Mouse (Mus musculus): Measurements from ENCODE around the gene Rtkn. TPM values are rescaled to one million over a fixed set of nuclear protein-coding genes. Genes with fewer than 3 reads are reported as not detected.
A peak's percentile ranks its signal among the peaks of the same experiment; 100 is the strongest.

Gene Rtkn
- polyA plus RNA-seq, 1 experiment: 30.2 TPM

DNA sequence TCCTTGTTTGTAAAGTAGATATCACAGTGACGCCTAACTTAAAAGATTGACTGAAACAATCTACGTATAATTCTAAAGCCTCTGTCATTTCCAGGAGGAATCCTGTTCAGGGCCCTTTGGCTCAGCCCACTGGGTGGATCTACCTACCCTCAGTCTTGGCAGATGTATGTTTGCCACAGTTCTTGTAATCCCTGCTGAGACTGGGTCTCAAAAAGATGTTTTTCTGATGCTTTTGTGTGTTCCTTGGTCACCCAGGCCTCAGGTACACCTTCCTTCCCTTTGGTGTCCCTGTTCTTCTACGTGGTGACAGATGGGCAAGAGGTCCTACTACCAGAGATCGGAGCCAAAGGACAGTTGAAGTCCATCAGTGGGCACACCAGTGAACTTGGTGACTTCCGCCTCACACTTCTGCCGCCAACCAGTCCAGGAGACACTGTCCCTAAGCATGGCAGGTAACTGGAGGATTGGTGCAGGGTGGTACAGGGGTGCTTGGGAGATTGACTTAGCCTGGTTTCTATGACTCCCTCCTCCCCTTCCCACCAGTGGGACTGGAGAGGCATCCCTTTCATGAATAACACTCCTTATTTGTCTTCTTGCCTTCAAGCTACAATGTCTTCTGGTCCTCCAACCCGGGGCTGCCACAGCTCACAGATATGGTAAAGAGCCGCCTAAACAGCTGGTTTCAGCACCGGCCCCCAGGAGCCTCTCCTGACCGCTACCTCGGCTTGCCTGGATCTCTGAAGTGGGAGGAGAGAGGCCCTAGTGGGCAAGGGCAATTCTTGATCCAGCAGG, 18.7 kb upstream of the Rtkn start:
- DNase-seq (ENCODE audit: low read depth): no peak

DNA sequence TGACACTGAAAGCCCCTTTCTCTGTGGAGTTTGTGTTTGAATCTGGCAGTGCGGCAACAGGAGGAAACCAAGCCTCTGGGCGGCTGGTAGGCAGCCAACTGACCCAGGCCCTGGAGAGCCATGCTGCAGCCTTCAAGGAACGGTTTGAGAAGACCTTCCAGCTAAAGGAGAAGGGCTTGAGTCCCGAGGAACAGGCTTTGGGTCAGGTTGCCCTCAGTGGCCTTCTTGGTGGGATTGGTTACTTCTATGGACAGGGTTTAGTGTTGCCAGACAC, 18.2 kb upstream of the Rtkn start:
- DNase-seq (ENCODE audit: low read depth): no peak

DNA sequence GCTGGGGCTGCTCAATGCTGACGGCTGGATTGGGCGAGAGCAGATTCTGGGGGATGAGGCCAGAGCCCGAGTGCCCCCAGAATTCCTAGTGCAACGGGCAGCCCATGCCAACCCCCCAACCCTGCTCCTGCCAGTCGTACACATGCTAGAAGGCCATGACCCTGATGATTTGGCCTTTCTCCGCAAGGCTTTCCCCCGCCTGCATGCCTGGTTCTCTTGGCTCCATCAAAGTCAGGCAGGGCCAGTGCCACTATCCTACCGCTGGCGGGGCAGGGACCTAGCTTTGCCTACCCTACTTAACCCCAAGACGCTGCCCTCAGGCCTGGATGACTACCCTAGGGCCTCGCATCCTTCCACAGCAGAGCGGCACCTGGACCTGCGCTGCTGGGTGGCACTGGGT, 17.6 kb upstream of the Rtkn start:
- no peak for DNase-seq (ENCODE audit: low read depth)

DNA sequence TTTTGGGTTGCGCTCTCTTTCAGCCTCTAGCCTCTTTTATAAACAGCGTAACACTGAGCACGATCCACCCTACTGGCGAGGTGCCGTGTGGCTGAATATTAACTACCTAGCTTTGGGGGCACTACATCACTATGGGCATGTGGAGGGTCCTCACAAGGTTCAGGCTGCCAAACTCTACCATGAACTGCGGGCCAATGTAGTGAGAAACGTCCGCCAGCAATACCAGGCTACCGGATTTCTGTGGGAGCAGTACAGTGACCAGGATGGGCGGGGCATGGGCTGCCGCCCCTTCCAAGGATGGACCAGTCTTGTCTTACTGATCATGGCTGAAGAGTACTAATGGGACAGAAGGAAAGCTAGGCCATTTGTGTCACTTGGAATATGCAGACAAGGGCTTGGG, 16.9 kb upstream of the Rtkn start:
- no peak for DNase-seq (ENCODE audit: low read depth)

DNA sequence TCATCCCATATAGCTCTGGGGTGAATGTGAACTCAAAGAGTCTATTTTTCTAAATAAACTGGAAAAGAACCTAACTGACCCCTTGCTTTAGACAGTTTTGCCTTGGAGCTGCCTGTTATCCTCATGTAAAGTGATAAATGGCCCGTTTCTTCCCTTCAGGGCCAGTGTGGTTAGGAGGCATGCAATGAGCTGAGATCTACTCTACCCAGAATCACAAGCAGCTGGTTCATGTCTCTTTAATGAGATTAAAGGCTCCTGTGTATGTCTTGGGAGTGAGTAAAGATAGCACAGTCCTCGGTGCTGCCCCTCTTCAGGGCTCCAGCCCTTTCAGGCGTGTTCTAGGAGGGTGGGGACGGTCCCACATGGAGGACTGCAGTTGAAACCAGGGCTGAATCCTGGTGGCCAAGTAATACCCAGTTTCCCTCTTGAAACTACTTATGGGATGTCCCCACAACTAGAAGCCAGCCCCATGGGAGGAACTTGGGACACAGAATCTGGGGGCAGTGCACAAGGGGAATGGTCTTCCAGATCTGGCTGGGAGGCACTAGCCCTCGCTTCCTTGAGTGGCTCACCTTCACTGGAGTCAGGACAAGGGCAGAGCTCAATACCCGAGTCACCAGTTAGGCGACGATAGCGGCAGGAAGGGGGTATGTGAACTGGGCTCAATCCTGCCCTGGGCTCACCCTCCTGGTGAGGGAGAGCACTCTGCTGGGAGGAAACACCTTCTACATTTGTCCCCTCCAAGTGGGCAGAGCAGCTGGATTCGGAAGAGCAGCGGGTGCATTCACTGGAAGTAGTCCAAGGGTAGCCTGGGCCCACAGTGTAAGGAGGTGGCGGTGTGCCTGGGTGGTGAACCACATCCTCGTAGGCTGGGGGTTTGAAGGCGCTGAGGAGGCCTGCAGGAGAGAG, 16.2 kb upstream of the Rtkn start:
- DNase-seq (ENCODE audit: low read depth): no peak

DNA sequence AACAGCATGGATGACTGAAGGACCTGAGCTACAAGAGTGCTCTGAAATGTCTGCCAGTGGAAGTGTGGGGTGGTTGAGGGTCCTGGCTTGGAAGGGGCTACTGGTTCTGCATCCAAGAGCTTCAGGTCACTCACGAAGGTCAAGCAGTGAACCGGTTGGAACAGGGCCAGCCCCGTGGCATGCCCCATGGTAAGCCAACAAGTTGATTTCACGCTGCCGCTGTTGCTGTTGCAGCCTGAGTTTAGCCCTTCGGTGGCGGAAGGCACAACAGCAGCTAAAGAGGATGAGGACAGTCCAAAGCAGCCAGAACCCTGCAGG, 15.6 kb upstream of the Rtkn start:
- no peak for DNase-seq (ENCODE audit: low read depth)

DNA sequence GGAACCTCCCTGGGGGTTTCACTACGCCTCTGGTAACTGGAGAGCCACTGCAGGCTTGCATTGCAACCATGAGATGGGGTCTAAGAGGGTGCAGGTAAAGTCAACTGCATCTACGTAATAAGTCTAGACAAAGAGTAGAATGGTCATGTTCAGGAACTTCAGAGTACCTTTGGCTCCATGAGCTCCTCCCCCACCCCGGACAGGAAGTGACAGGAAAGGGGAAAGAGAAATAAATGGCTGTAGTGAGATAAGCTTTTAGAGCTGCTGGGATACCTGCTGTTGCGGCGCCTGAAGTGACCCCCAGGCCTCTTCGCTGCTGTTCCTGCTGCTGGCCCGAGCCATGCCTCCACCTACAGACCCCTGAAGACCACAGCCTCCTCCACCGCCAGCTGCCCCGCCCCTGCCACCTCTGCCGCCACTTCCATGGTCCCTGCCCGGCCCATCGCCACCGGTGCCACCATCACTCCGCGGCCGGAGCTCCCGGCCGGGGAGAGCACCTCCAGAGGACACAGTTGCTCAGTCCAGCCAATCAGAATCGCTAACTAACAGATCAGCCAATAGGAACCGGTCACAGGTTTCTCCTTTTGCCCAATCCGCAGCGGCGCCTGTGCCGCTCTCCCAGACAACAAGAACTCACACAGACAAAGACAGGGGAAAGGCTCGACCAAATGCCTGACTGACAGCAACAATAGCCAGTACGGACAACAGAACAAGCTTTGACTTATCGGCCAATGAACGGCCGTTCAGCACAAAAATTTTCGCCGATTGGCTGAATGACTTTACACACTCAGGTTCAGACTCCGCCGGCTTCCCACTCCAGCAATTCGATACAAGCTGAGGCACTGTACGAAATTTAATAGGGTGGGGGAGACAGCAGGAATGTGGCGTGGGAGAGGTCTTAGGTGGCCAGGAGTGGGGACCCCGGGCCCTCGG, 14.1 kb upstream of the Rtkn start, which contains the start of gene Wbp1:
Wbp1 (minus strand) TSS at position 630 of the 933 bp plus-strand sequence.
- DNase-seq (ENCODE audit: low read depth): peak; percentile 93

DNA sequence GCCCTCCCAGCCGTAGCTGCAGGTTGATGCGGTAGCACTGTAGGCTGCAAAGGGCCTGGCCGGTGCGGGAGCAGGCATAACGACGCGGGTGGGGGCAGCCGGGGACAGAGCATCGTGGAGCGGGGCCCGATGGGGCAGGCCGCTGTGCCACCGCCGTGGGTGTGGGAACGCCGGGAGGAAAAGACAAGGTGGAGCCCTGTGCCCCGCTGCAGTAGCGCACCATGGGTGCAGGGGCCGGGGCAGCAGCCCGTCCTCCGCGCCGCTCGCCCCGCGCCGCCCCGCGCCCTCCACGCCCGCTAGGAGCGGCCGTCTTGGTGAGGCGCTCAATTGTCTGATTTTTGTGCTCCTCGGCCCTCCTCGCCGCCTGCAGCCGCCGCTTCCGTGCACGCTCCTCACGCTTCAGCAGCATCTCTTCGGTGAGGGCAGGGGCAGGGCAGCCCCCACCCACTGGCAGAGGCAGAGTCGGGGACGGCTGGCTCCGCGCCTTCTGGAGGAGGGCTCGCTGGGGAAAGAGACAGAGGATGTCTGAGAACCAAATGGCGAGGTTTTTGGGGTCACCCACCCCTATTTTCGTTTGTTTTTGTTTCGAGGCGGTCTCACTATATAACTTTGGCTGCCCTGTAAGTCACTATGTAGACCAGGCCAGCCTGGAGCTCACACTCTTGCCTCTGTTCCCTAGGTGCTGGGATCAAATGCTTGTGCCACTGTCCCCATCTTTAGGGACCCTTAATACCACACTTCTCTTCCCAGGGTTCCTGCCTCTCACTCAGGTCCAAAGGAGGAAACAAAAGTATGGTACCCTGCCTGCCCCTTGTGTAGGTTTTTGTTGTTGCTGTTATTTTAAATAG, 13.2 kb upstream of the Rtkn start:
- DNase-seq (ENCODE audit: low read depth): no peak

DNA sequence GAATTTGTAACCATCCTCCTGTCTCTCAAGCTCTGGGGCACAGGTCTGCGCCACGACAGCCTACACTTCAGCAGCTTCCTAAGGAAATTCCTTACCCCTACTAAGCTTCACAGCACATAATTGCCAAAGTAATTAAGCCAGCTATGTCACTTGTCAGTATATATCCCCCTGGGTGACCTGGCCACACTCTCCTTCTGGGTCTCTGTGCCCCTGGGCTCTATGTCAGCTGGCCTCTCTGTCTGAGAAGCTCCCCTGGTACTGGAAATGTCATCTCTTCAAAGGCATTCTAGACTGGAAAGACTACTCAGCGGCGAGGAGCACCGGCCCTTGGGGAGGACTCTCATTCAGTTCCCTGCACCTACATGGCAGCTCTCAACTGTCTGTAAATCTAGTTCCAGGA, 12.3 kb upstream of the Rtkn start:
- no peak for DNase-seq (ENCODE audit: low read depth)

DNA sequence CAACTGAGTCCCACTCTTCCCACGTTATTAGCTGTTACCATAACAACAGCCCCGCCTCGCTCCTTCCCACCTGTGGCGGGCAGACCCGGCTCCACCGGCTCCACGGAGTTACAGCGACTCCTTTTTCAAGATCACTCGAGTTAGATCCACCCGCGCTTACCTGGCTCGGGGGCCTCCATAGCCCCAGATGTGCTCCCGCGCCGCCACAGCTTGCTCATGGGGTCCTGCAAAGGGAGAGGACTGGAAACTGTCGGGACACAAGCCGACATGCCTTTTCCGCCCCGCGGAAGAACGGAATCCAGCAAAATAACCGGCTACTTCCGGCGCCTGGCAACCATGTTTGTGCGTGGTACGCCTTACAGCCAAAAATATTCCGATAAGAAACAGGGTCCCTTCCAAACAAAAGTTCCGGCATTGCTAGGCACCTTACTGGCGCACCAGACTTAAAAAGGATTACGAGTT, 10.4 kb upstream of the Rtkn start:
- DNase-seq (ENCODE audit: low read depth): no peak

DNA sequence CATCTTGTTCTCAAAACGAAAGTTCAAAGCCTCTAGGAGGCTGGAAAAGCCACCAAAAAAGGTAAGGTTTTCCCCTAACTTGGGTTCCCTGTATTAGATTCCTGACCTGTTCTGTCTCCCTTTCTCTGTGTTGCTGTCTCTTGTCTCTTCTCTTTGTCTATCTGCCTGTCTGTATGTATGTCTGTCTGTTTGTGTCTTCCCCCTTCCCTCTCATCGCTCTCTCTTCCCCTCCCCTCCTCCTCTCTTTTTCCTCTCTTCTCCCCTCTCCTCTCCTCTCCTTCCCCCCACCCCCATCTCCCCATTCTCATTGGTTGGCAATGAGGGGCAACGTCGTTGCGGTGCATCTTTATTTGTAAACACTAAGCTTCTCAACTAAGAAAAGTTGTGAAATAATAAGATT, 9.9 kb upstream of the Rtkn start, which contains the start of gene Ino80b:
Ino80b (minus strand) TSS at position 101 of the 400 bp plus-strand sequence.
- no peak for DNase-seq (ENCODE audit: low read depth)

DNA sequence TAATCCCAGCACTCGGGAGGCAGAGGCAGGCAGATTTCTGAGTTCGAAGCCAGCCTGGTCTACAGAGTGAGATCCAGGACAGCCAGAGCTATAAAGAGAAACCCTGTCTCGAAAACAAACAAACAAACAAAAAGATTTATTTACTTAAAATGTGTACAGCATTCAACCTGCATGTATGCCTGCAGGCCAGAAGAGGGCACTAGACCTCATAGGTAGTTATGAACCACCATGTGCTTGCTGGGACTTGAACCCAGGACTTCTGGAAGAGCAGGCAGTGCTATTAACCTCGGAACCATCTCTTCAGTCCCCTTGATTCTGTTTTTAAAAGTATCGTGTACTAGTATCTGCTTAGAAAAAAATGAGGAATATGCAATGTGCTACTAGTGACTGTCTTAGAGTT, 7.8 kb upstream of the Rtkn start:
- DNase-seq (ENCODE audit: low read depth): no peak

DNA sequence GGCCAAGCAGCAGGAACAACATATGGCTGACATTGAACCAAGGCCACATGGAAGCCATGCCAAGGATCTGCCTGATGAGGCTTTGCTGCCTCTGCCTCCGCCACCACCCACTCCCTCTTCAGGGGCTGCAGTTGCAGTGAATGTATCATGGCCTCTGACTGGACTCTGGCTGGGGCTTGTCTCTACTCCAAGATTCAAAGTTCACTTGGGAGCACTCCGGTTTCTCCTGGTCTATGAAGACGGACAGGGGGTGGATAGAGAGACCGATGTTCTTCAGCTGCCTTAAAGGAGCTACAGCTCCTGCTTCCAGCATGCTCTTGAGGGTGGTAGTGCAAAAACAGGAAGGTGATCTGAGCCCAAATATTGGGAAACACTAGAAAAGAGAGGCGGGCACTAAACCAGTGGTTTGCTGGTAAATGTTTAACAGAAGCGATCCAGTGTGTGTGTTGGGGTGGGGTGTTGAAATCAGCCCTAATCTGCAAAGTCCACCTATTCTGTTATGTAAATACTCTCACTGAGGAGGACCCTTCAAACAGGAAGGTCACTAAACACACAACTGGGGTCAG, 3.7 kb upstream of the Rtkn start:
- DNase-seq (ENCODE audit: low read depth): no peak

DNA sequence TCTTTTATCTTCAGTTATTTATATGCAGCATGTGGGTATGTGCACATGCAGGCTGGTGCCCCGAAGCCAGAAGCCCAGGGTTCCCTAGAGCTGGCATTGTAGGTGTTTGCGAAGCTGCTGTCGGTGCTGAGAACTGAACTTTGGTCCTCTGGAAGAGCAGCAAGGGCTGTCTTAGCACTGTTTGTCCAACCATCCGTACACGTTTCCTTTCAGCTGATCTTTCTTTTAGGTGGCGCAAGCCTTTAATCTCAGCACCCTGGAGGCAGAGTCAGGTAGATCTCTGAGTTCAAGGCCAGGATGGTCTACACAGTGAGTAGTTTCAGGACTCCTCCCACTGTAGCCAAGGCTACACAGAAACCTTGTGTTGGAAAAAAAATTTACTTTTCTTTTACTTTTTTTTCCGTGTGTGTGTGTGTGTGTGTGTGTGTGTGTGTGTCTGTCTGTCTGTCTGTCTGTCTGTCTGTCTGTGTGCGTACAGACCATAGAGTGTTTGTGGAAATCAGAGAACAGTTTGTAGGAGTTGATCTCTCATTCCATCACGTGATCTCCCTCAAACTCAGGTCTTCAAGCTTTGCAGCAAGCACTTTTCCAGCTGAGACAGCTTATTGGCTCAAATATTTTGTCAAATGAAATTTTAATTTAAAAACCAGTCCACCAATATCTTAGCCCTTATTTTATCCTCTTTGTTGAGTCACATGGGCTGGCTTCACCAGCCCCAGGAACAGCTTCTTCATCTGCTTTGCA, 2.9 kb upstream of the Rtkn start:
- DNase-seq (ENCODE audit: low read depth): no peak

DNA sequence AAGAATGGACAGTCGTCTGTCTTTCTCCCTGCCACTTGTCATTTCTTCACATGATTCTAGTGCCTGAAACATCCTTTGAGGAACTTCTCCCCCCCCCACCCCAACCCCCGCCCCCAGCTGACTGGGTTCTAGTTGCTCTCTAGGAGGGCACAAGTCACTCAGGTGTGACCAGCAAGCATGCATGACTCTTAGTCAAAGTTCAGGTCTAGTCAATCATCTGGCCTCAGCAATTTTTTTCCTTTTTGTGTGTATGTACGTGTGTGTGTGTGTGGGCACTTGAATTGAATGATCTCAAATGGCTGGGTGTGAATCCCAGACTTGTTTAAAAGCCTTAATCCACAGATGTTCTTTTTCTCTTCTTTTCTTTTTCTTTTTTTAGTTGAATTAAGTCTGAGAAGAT, 1.0 kb upstream of the Rtkn start:
- no peak for DNase-seq (ENCODE audit: low read depth)

DNA sequence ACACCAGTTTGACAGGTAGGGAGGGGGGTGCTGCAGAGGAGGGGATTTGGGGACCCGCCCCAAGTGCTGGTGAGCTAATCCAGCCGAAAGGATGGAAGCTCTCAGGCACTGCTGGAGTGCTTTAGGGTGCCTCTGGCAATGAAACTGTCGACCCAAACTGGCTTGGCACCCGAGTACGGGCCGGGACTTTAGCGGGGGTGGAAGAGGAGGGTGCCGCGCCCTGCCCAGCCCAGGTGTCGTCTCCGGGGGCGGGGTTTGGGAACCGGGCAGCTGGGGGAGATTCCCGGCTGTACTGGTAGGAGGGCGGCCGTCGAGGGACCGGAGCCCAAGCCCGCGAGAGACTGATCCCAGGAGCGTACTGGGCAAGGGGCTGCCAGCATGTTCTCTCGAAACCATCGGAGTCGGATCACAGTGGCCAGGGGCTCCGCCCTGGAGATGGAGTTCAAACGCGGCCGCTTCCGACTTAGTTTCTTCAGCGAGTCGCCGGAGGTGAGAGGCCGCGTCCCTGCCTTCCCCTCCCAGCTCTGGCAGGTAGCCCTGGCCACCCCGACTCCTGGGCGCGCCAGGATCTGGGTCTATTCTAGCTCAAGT, 403 bp downstream of the Rtkn start:
- DNase-seq (ENCODE audit: low read depth): no peak

DNA sequence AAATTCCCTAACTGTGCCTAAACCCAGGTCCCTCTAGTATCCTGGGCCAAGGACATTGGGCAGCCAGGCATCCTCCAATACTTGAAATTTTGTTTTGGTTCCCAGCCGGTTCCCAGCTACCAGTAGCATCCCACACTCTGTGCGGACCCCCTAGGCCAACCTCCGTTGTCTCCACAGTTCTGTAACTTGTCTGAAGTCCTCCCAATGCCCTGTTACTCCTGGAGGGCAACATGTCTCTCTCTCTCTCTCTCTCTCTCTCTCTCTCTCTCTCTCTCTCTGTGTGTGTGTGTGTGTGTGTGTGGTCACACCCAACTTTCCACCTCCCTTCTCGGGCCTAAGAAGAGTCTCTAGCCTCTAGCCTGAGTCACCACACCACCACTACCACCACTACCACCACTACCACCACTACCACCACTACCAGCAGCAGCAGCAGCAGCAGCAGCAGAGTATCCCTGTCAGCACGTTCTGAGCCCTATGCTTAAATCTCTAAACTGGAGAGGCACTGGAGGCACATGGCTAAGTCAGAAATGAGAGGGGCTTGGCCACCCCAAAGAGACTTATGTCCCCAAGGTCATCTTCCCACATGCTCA, 1.1 kb downstream of the Rtkn start:
- no peak for DNase-seq (ENCODE audit: low read depth)

DNA sequence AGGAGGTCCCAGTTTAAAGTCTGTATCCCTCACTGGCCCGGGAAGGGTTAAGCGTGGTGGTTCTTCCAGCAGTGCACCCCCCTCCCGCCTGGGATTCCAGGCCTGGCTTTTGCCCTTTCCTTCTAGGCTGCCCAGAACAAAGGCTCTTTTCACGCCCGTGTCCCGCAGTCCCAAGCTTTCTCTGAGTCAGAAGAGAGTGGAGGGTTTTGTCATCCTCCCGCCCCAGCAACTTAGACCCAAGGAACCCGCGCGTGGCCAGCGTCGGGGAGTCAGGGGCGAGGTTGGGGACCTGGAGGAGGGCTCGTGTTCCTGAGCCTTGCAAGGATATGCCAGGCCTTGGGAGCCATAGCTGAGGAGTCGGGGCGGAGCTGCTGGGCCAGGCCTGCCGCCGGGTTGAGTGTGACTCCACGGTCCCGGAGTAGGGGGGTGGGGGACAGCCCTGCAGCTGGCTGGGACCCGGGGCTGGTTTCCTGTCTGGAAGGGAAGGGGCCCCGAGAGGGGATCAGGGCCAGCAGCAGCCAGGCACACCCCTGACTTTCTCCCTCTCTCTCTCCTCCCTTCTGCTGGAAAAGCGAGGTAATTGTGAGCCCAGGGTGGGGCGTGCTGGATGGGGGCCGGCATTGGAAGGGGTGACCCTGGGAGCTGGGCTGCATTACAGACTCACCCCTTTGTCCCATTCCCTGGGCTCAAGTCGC, 1.8 kb downstream of the Rtkn start:
- DNase-seq (ENCODE audit: low read depth): no peak

DNA sequence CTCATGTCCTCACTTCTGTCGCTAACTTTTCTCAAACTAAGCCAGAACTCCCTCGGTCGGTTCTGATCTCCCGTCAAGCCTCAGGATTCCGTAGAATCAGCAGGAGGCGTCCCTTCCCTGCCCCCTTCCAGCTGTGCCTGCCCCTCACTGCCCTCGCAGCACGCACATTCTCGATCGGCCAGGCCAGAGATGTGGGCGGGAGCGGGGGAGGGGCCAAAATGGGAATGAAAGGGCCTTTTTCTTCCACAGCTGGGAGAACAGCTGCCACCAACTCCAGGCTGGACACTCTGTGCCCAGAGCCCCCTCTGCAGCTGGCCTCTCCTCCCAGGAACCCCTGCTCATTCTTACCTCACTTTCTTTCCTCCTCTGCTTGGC, 2.3 kb downstream of the Rtkn start:
- no peak for DNase-seq (ENCODE audit: low read depth)
